Mouse (Mus musculus): ENCODE measurements at regions not wholly inside any gene's neighbourhood (a gene's known extent, or its start where the extent isn't known, plus 50 kb on each side); places are given as distances from the start of the nearest gene placed in this dataset.

DNA sequence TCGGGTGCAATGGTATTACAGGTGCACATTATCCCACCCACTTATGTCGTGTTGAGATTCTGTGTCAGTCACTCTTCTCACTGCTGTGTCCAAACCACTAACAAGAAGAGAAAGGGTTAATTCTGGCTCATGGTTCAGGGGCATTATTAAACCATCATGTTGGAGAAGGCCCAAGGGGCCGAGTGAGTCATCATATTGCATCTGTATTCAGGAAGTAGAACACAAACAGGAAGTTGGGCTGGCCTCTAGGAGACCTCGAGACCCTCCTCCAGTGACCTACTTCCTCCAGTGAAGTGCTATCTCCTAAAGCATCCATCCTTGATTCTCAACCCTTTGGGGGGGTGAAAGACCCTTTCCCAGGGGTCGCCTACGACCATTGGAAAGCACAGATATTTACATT, 154.8 kb upstream of the Mki67 start:
- H3K27ac ChIP-seq: no peak overlapping the region
- 80% methylated on average over 6 of the region's 6 CpGs for WGBS
- no peak overlapping the region for H3K4me3 ChIP-seq
- no peaks in the 10 kb centered on the region for H3K36me3 ChIP-seq (replicated peaks)
- H3K27me3 ChIP-seq (ENCODE audit: poor library complexity, severe bottlenecking): 0 out of 2 replicates have a peak, but pooled peaks cover 4% of the 10 kb centered on the region
- H3K9me3 ChIP-seq: no peaks in the 10 kb centered on the region
- H3K4me1 ChIP-seq: peaks cover 3% of the 10 kb centered on the region
- no peak for DNase-seq (ENCODE audit: extremely low spot score, low spot score)

DNA sequence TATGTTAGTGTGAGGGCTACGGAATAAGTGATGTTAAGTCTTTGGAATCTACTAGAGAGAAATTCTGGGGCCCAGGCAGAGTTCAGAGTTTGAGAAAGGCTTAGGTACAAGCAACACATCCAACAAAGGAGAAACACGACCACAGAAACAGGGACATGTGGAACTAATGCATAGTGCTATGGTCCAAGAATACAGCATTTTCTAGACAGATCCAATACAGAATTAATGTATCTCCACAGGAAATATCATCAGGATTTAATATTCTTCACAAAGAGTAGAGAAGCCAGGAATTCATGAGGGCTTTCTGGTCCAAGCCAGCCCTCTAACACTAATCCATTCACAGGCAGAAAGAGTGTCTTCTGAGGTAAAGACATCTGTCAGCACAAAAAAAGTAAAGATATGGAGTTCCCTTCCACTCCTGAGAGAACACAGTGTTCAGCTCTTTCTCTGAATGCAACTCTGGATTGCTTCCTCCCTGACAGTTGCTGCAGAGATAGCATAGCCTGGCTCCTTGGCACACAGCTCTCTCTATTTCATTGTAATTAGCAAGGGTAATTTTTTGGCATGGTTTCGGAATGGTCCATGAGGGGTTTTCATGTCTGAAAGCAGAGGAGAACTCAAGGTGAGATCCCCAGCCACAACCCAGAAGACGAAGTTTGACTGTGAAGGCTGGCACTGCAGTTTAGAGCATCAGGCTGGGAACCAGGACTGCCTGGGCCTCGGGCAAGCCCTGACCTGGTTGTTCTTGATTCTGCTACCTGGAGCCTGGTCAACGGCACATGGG, 161.1 kb upstream of the Mki67 start:
- no peaks in the 10 kb centered on the region for H3K36me3 ChIP-seq (replicated peaks)
- 84% methylated on average over 6 of the region's 6 CpGs for WGBS
- H3K27ac ChIP-seq: no peak overlapping the region
- H3K4me1 ChIP-seq: peaks cover 9% of the 10 kb centered on the region
- H3K9me3 ChIP-seq: no peaks in the 10 kb centered on the region
- no peak overlapping the region for H3K4me3 ChIP-seq
- H3K27me3 ChIP-seq (ENCODE audit: poor library complexity, severe bottlenecking): no peaks in the 10 kb centered on the region
- DNase-seq (ENCODE audit: extremely low spot score, low spot score): no peak

DNA sequence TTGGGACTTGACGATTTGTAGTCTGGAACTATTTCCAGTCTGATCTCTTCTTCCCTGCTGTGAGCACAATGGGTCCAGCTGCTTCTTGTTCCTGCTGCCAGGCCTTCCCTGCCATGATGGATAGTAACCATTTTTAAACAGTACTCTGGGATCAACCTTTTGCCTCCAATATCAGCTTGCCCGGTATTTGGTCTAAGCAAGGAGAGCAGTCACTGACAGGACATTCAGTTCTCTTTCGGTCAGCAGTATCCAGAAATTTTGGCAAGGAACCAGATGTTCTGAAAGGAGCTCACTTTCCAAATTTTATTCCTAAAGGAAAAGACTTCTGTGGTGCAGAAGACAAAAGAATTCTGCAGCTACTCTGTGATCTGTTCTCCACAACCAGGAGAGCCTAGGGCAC, 162.6 kb upstream of the Mki67 start:
- no peak overlapping the region for H3K27ac ChIP-seq
- H3K4me1 ChIP-seq: peaks cover 9% of the 10 kb centered on the region
- H3K4me3 ChIP-seq: no peak overlapping the region
- H3K27me3 ChIP-seq (ENCODE audit: poor library complexity, severe bottlenecking): no peaks in the 10 kb centered on the region
- DNase-seq (ENCODE audit: extremely low spot score, low spot score): no peak
- no peaks in the 10 kb centered on the region for H3K9me3 ChIP-seq
- 86% methylated on average over 3 of the region's 3 CpGs for WGBS
- H3K36me3 ChIP-seq (replicated peaks): no peaks in the 10 kb centered on the region

DNA sequence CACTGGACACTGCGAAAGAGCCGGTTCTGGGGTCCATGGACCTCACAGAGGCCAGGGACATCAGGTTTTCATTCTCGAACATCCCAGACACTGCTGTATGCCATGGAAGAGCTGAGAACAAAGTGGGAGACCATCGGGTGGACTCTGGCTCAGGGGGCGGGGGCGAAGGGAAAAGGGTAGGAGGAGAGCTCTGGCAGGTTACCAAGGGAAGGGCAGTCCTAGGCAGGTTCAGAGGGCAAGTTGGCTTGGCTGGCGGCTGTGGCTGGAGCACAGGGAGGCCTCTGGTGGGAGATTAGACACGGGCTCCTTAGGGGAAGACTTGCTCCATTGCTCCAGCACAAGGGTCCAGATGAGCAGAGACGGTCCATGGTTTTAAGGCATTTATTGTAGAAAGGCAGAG, 164.3 kb upstream of the Mki67 start:
- Histone ChIP-seq H3K36me3 (replicated peaks) (no peaks in the 10 kb centered on the region), H3K9me3 (no peaks in the 10 kb centered on the region), H3K27me3 (ENCODE audit: poor library complexity, severe bottlenecking) (no peaks in the 10 kb centered on the region), H3K27ac (no peak overlapping the region), H3K4me3 (no peak overlapping the region), H3K4me1 (peaks cover 9% of the 10 kb centered on the region)
- WGBS: 87% methylated on average over 9 of the region's 9 CpGs
- DNase-seq (ENCODE audit: extremely low spot score, low spot score): no peak

DNA sequence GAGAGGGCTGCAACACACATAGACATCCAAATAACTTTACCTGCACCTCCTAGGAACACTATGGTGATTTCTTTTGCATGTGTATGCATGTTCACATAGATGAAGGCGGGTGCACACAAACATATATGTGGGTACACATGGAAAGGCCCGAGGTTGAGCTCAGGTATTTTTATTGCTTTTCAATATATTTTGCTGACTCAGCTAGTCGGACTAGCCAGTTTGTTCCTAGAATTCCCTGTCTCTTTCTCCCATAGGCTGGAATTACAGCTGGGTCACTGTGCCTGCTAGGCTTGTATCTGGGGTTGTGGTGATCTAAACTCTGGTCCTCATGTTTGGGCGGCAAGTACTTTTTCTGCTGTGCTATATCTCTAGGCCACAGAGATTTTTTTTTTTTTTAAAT, 166.1 kb upstream of the Mki67 start:
- DNase-seq (ENCODE audit: extremely low spot score, low spot score): no peak
- no peaks in the 10 kb centered on the region for H3K4me1 ChIP-seq
- H3K9me3 ChIP-seq: no peaks in the 10 kb centered on the region
- 89% methylated on average over 4 of the region's 4 CpGs for WGBS
- H3K27ac ChIP-seq: no peak overlapping the region
- H3K36me3 ChIP-seq (replicated peaks): no peaks in the 10 kb centered on the region
- no peaks in the 10 kb centered on the region for H3K27me3 ChIP-seq (ENCODE audit: poor library complexity, severe bottlenecking)
- no peak overlapping the region for H3K4me3 ChIP-seq

DNA sequence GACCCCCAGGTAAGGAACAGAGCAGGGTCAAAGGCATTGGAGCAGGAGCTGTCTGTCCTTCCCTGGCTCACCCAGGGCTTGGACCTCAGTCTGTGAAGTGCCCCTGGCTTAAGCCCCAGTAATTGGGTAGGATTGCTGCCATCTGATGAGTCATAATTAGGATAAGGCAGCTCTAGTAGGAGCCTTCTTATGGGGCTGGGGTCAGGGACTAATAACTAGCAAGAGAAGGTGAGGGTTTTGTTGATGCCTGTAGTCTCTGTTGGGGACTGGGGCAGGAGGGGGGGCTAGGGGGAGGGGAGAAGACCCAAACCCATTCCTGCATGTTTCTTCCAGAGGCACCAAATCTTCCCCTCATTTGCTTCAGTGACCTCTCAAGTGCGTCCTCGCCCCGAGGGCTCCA, 172.4 kb upstream of the Mki67 start:
- H3K4me3 ChIP-seq: peak overlapping the region; percentile 22; the same call in 1 of the 2 replicates

DNA sequence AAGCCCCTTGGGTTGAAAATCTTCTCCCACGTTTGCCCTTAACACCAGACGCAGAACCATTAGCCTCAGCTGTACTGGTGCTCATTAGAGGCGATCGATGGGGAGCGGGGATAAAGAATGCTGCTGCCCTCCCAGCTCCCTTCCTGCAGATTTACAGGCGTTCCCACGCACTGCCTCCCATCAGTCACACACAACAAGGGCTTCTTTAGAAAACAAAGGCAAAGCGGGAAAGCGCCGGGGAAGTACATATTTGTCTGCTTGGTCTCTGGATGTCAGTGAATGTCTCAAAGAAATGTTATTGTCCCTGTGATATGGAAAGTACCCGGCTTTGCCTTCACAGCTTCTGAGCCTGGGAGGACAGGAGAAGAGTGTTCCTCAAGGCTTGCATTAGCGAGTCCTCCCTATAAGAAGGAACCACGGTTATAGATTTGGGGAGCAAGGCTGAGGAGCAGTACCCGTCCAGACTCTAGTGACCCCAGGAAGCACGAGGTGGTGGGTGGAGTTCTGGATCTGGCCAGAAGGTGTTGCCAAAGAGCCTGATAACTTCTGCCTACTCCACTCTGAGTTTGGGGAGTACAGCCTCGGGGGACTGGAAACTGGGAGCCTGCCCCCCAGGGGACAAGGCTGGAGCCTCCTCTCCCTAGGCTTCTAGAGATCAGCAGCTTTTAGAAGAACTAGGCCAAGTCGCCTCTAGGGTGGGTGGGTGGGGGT, 173.0 kb upstream of the Mki67 start:
- H3K9me3 ChIP-seq: no peaks in the 10 kb centered on the region; the same call in 1 of the 2 replicates
- H3K27ac ChIP-seq: peak overlapping the region; percentile 82
- DNase-seq (ENCODE audit: extremely low spot score, low spot score): peak; percentile 51
- H3K4me3 ChIP-seq: peak overlapping the region; percentile 22; the same call in 1 of the 2 replicates
- H3K4me1 ChIP-seq: peaks cover 21% of the 10 kb centered on the region
- H3K27me3 ChIP-seq (ENCODE audit: poor library complexity, severe bottlenecking): peaks cover 8% of the 10 kb centered on the region; the same call in 1 of the 2 replicates
- no peaks in the 10 kb centered on the region for H3K36me3 ChIP-seq (replicated peaks)
- WGBS: 14% methylated on average over 17 of the region's 17 CpGs

More for the DNA sequence above, 172.4 kb upstream of the Mki67 start:
- H3K4me1 ChIP-seq: peaks cover 21% of the 10 kb centered on the region
- peaks cover 8% of the 10 kb centered on the region; the same call in 1 of the 2 replicates for H3K27me3 ChIP-seq (ENCODE audit: poor library complexity, severe bottlenecking)
- no peaks in the 10 kb centered on the region for H3K36me3 ChIP-seq (replicated peaks)
- 25% methylated on average over 3 of the region's 3 CpGs for WGBS
- peak overlapping the region; percentile 82 for H3K27ac ChIP-seq
- DNase-seq (ENCODE audit: extremely low spot score, low spot score): no peak
- H3K9me3 ChIP-seq: no peaks in the 10 kb centered on the region; the same call in 1 of the 2 replicates

DNA sequence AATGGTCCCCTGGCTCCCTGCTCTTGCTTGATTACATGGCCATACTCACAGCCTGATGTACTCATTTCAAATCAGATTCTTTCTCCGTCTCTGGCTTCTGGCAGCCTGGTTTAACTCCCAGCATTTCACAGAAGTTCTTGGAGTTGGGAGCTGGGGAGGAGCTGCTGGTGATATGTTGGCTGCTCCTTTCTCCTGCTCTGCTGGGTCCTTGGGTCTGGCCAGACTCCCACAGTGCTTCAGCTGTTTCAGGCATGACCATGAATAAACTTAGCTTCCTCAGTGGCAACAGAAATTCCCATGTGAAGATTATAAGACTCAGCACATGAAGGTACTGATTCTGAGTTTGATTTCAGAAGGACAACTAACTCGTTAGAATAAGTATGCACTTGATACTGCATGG, 182.7 kb upstream of the Mki67 start:
- Histone ChIP-seq H3K27me3 (ENCODE audit: poor library complexity, severe bottlenecking) (no peaks in the 10 kb centered on the region), H3K36me3 (replicated peaks) (no peaks in the 10 kb centered on the region), H3K4me1 (peaks cover 6% of the 10 kb centered on the region; the same call in 1 of the 2 replicates), H3K27ac (no peak overlapping the region), H3K9me3 (no peaks in the 10 kb centered on the region), H3K4me3 (no peak overlapping the region)
- 89% methylated on average over 2 of the region's 2 CpGs for WGBS
- no peak for DNase-seq (ENCODE audit: extremely low spot score, low spot score)

DNA sequence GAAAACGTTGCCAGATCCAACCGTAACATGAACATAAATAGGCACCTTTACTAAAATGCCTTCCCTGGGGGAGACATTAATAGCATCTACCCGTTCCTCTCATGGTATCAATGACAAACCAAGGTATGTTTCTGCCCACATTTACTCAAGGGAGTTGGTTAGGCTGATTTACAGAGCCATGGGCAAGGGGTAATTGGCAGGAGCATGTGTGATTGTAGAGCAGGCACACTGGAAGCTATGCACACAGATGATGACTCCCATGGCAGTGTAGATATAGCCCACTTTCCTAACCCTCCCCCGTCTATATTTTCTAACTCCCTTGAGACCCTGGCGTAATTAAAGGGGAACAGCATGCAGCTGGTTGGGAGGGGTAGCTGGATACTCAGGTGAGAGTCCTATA, 183.6 kb upstream of the Mki67 start:
- Histone ChIP-seq H3K27ac (no peak overlapping the region), H3K4me1 (peaks cover 6% of the 10 kb centered on the region; the same call in 1 of the 2 replicates), H3K36me3 (replicated peaks) (no peaks in the 10 kb centered on the region), H3K27me3 (ENCODE audit: poor library complexity, severe bottlenecking) (no peaks in the 10 kb centered on the region), H3K4me3 (no peak overlapping the region), H3K9me3 (no peaks in the 10 kb centered on the region)
- DNase-seq (ENCODE audit: extremely low spot score, low spot score): no peak
- 88% methylated on average over 5 of the region's 5 CpGs for WGBS

DNA sequence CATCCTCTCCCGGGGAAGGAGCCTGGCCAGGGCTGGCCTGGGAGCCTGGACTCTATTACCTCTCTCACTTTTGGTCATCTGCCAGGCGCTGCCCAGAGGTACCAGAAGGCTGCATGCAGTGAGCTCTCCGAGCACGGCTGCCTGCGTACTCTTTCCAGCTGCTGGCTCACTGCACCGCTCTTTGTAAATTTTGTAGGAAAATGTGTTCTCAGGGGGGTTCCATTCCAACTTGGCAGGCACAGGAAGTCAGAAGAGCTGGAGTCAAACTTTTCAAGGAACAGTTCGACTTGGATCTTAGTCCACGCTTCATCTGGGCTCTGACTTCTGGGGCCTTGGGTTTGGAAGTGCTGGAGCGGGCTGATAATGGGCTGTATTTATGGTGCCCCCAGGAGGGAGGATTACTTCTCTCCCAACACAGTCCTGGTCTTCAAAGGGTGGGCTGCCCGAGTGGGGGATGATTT, 184.7 kb upstream of the Mki67 start:
- H3K36me3 ChIP-seq (replicated peaks): no peaks in the 10 kb centered on the region
- H3K9me3 ChIP-seq: no peaks in the 10 kb centered on the region
- no peak for DNase-seq (ENCODE audit: extremely low spot score, low spot score)
- peaks cover 6% of the 10 kb centered on the region; the same call in 1 of the 2 replicates for H3K4me1 ChIP-seq
- H3K27ac ChIP-seq: no peak overlapping the region
- no peak overlapping the region for H3K4me3 ChIP-seq
- WGBS: 68% methylated on average over 10 of the region's 10 CpGs
- no peaks in the 10 kb centered on the region for H3K27me3 ChIP-seq (ENCODE audit: poor library complexity, severe bottlenecking)

DNA sequence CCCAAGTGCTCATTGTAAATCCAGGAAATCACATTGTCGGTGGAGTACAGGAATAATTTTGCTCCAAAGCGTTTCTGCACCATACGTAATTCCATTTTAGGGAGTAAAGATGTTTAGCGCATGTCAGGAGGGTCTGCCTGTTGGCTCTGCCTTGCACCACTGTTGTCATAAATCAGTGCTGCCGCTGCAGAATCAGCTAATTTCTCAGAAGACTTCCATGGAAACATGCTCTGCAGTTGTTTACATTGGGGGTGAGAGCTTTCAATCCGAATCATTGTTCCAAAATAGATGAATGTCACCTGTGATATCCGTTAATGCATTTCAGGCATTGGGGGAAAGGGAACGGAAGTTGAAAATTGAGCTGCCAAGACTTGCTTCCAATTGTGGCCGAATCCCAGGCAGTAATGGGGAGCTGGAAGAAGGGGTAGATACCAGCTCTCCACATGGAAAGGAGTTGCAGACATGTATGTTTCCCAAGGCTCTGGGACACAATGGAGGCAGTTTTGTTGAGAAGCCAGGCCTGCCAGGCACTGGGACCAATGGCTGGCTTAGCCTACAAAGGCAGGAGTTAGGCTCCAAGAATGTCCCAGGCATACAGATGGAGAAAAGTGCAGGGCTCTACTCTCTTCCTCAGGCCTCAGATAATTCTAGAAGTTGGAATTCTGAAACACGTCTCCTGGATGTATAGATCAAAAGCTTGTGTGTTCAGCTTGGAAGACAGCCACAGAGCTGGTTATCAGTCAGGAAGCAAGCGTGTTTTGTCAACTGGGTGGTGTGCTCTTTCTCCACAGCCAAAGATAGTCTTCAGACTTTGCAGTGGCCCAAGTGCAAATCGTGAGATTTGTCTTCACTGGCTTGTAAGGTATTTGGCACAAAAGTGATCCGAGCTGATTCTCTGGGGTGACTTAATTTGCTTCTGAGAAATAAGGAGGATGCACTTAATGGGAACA, 186.2 kb upstream of the Mki67 start:
- no peak overlapping the region for H3K27ac ChIP-seq
- DNase-seq (ENCODE audit: extremely low spot score, low spot score): no peak
- peaks cover 9% of the 10 kb centered on the region; the same call in 1 of the 2 replicates for H3K4me1 ChIP-seq
- WGBS: 88% methylated on average over 13 of the region's 13 CpGs
- no peak overlapping the region for H3K4me3 ChIP-seq
- H3K9me3 ChIP-seq: no peaks in the 10 kb centered on the region
- H3K36me3 ChIP-seq (replicated peaks): no peaks in the 10 kb centered on the region
- no peaks in the 10 kb centered on the region for H3K27me3 ChIP-seq (ENCODE audit: poor library complexity, severe bottlenecking)

DNA sequence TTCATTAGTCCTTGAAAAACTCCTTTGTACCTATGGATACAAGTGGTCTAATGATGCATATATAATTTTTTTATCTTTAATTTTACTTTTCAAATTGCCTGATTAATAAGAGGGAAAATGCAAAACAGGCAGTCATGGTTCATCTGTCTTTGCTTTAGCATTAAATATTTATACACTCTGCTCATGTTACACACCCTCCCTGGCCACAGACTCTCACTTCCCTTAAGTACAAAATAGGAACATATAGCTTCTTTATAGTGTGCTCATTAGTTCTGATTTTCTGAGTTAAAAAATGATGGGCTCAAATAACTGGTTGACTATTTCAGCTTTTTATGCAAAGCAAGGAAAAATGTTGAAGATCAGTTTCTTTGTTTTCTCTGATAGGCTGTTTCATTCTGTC, 195.2 kb upstream of the Mki67 start:
- H3K9me3 ChIP-seq: no peaks in the 10 kb centered on the region
- no peak overlapping the region for H3K27ac ChIP-seq

More for the DNA sequence above, 195.2 kb upstream of the Mki67 start:
- DNase-seq (ENCODE audit: extremely low spot score, low spot score): no peak
- no peaks in the 10 kb centered on the region for H3K36me3 ChIP-seq (replicated peaks)
- no peak overlapping the region for H3K4me3 ChIP-seq
- no peaks in the 10 kb centered on the region for H3K27me3 ChIP-seq (ENCODE audit: poor library complexity, severe bottlenecking)
- H3K4me1 ChIP-seq: 0 out of 2 replicates have a peak, but pooled peaks cover 3% of the 10 kb centered on the region
